Mouse (Mus musculus): ENCODE measurements around the gene Cth.

DNA sequence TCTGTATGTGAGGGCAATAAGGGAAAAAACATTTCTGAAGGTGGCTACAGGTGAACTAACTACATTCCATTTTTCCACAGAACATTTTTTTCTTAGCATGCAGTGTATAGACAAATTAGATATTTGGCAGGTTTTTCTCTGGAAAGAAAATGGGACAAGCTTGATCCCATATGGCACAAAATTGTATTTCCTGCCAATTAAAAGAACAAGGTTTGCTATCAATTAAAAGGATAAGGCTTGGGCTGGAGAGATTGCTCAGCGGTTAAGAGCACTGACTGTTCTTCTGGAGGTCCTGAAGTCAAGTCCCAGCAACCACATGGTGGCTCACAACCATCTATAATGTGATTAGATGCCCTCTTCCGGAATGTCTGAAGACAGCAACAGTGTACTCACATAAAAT, 30.6 kb upstream of the Cth start:
- TF ChIP-seq CTCF (IDR thresholded peaks at IDR 0.05; ENCODE audit: low read depth, low read length), result no peak
- TF ChIP-seq POLR2AphosphoS5 (IDR thresholded peaks at IDR 0.05; ENCODE audit: insufficient replicate concordance, low read depth, low read length), result no peak
- TF ChIP-seq GATA2 (IDR thresholded peaks at IDR 0.05; ENCODE audit: borderline replicate concordance, low read depth, low read length), result no peak
